Mouse (Mus musculus) gastrocnemius, postnatal 10 days (tissue): ENCODE results near the gene Rhd. TPM values are rescaled to one million over a fixed set of nuclear protein-coding genes. Genes with fewer than 3 reads are reported as not detected.

Experiments
- DNase-seq: peaks from one replicate; pipeline ENCODE4 v3.0.0; 2021; ENCODE audit warnings: mixed read lengths
- total RNA-seq, 2 experiments: library from RNA; stranded (reverse); gene quantifications; 2 replicates each; pipeline ENCODE4 v1.2.3; 2021

The Rhd gene
- total RNA-seq, 2 experiments from 2014 or later, result 0.26 to 1.4 TPM

DNA sequence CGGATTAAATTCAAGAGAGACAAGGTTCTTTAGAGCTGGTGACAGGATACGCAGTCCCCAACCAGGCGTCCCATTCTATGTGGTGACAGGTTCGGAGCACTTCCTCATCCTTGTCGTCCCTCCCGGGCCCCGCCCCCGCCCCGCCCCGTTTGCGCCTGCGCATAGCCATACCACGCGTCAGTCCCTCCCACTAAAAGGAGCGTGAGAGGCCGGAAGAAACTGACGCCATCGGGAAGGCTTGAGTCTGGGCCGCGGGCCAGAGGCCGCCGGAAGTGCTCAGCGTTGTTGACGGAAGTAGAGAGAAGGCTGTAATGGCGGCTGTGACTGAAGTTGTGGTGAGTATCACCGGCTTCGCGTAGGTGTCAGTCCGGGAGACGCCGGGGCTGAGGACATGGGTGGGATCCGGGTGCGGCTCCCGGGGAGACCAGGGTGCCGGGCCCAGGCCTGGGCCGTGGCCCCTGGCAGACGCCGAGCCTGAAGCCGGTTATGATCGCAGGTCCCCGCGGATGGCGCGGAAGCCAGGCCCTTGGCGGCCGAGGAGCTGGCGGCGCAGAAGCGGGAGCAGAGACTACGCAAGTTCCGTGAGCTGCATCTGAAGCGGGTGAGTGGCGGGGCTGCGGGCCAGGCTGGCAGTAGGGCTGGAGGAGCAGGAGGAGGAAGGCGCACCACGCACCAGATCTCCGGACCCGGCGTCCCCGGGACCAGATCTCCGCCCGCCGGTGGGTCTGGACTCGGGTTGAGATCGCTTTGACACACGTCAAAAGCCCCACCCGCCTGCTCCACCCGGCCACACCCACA is 66.5 kb downstream of the Rhd start, which contains the start of gene Syf2:
Syf2 (plus strand) TSS at position 215 of the 798 bp plus-strand sequence.
- DNase-seq, result peak; percentile 96

DNA sequence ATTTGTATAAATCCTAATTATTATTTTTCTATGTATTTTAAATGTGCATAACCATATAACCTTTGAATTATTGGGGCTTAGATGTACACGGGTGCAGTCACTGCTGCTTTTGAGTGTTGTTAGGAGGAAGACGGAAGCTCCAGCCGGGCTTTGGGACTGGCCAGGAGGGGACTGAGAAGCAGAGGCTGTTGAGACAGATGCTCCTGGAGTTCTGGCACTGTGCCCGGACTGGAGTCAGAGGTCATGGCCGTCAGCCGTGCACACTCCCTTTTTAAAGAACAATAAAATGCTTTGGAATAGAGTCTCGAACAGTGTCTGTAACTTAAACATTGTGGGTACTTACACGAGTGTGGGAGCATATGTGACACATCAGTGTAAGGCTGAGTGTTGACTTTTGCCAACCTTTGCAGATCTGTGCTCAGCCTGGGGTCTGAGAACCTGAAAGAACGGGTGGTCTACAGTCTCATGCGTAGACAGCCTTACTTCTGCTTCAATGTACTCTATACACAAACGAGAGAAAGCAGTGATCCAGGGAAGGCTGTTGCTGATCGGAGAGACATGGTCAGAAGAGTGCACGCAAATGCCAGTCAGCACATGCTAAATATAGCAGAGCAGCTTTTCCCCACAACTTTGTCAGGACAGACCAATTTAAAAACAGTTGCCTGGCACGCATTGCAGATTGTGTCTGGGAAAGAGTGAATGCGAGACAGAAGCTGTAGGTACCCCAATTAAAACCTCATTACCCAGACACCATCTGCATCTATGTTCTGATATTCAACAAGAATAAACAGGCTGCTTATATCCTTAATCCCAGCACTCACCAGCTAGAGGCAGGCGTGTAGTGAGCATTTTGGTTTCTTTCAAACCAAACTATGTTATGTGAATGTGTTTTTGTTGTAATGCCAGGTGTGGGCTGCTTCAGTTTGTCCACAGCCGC is 73.2 kb downstream of the Rhd start:
- DNase-seq, result peak; percentile 41

DNA sequence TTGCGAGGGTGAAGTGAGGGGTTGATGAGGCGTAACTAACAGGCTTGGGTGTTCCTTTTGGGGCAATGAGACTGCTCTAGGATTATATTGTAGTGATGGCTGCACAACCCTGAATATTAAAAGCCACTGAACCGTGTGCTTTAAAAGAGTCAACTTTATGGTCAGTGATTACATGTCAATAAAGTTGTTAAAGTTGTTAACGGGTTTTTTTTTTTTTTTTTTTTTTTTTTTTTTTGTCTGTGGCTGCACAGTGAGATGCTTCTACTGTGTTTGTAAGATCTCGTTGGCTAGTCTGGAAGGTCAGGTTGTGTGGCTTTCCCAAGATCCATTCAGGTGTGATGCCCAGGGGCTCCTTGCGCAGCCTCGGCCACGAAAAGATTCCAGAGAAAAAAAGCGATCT is 75.6 kb downstream of the Rhd start:
- no peak for DNase-seq

DNA sequence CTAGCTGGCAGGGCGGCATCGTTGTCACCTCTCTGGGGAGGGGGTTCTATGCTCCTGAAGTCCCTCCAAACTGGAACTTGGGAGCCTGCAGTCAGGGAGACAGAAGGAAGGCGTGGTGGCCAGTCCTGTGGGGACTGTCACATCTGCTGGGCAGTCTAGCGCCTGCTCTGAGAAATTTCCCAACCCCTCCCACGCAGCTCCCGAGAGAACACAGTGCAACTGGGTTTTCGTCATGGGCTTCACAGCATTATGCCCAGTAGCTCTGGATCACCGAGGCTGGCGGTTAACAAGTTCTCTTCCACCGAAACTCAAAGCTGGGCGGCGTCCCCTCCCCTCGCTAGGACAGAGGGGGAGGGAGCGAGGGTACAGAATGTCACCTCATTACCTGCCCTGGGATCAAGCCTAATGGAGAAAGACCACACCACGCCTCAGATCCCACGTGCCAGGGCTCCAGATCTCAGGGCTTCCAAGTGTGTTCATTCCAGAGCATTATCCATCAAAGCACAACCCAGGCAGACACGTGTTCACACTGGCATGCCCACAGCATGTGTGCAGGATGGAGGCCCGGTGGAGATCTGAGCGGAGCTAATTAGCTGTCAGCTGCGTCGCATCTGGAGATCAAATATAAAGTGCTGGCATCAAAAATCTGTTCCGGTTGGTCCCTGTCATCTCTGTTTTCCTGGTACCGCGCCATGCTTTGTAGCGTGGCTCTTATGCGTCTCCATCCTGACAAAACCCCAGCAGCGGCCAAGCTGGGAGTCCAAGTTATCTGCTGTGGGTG is 79.6 kb downstream of the Rhd start:
- DNase-seq, result no peak

Other genes starting within 250 kb of the Rhd start
- gene Man1c1, start 160.2 kb upstream of the Rhd start, total RNA-seq, result 10 to 100 TPM; 11.2 to 13.8 TPM
- 10 to 100 TPM; 11.9 to 17.3 TPM for gene Ldlrap1, start 96.5 kb upstream of the Rhd start, total RNA-seq
- 10 to 100 TPM; 16.7 to 22.2 TPM for gene Maco1, start 11.2 kb upstream of the Rhd start, total RNA-seq
- gene Tmem50a, start 50.5 kb downstream of the Rhd start, total RNA-seq, result 10 to 100 TPM; 49.9 to 55.1 TPM
- gene Rsrp1, start 59.1 kb downstream of the Rhd start, total RNA-seq, result 100 to 1,000 TPM in 1 of 2 experiments, 10 to 100 TPM in 1; 91.9 to 142 TPM
- 10 to 100 TPM; 43.5 to 43.7 TPM for gene Syf2, start 66.4 kb downstream of the Rhd start, total RNA-seq